Mouse (Mus musculus) hindbrain, postnatal 0 days (tissue): Measurements from ENCODE around the gene Esp15. TPM values are rescaled to one million over a fixed set of nuclear protein-coding genes. Genes with fewer than 3 reads are reported as not detected.
"Not testable (repeated sequence)": the region's sequence is repeated elsewhere in the genome, so short reads cannot be mapped to it uniquely, and the experiment has no call there.

ENCODE experiments used
- ATAC-seq: fragments of 200-750 bp; cut with Nextera tagmentation; 2 replicates; pipeline ENCODE4 v1.8.0; 2017; ENCODE audit warnings: mild to moderate bottlenecking, moderate TSS enrichment, moderate library complexity
- DNase-seq: peaks from one replicate; pipeline ENCODE4 v3.0.0-alpha.2; 2015; ENCODE audit warnings: low spot score
- H3K27ac ChIP-seq: fragments of 300-500 bp; sonication (generic); 2 replicates; pipeline ENCODE4 v1.5.1; 2014; ENCODE audit warnings: mild to moderate bottlenecking
- H3K27me3 ChIP-seq: fragments of 300-500 bp; sonication (generic); 2 replicates; pipeline ENCODE4 v1.6.1; 2014; ENCODE audit warnings: low read length, mixed read lengths; ENCODE audit not compliant: insufficient read depth
- H3K36me3 ChIP-seq: fragments of 300-500 bp; sonication (generic); 2 replicates; pipeline ENCODE4 v1.6.1; 2014; ENCODE audit warnings: low read length, mixed read lengths; ENCODE audit not compliant: insufficient read depth
- H3K4me1 ChIP-seq: fragments of 300-500 bp; sonication (generic); 2 replicates; pipeline ENCODE4 v1.6.1; 2014; ENCODE audit warnings: antibody characterized with exemption, low read length, mixed read lengths; ENCODE audit not compliant: insufficient read depth
- H3K4me2 ChIP-seq: fragments of 300-500 bp; sonication (generic); 2 replicates; pipeline ENCODE4 v1.6.1; 2014; ENCODE audit warnings: low read depth, mild to moderate bottlenecking, low read length, moderate library complexity, mixed read lengths
- H3K4me3 ChIP-seq: fragments of 300-500 bp; sonication (generic); 2 replicates; pipeline ENCODE4 v1.5.1; 2014; ENCODE audit warnings: low read length
- H3K9ac ChIP-seq: fragments of 300-500 bp; sonication (generic); replicated peaks from 2 replicates; pipeline ENCODE4 v1.6.1; 2014; ENCODE audit warnings: mild to moderate bottlenecking, low read length, moderate library complexity, mixed read lengths
- H3K9me3 ChIP-seq: fragments of 300-500 bp; sonication (generic); 2 replicates; pipeline ENCODE4 v1.6.1; 2016; ENCODE audit warnings: low read length, mixed read lengths
- CTCF ChIP-seq: IDR thresholded peaks from 2 replicates; pipeline ENCODE4 v1.5.1; 2016; ENCODE audit warnings: antibody characterized with exemption, control low read depth, low read depth
- WGBS: fragments of 180-500 bp; shearing (Covaris S2); extraction: QIAGEN DNeasy Blood & Tissue Kit; methylation state at CpG from one replicate; pipeline ENCODE4 v1.1.7; 2014; 5-methylcytosine and 5-hydroxymethylcytosine counted together
- polyA plus RNA-seq: library from polyadenylated mRNA; unstranded; fragments of >200 nt; fragmentation: Nextera tagmentation; extraction: Ambion mirVana; gene quantifications from 2 replicates; pipeline ENCODE4 v1.2.1, GENCODE M21; 2015
- total RNA-seq: library from RNA; depleted of rRNA; stranded (reverse); fragments of >200 nt; gene quantifications from 2 replicates; pipeline ENCODE4 v1.2.3, GENCODE M21; 2014; rRNA removed

Esp15 gene
- total RNA-seq = not detected in 2 replicates
- polyA plus RNA-seq = not detected in 2 replicates

DNA sequence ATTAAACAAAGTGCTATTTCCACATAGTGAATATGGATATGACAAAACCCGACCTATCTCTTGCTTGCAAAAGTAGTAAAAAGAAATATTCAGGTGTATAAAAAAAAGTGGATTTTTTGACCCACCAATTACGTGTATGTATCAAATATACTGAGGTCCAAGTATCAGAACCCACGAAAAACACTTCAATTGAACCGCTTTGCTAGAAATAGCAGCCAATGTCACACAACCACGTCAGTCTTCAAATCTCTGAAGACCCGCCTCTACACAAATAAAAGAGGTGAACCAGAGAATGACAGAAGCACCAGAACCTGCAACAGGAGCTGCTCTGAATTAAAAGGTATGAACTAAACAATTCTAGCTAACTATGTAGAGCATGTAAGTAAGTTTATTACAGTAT is at the start of gene Esp15:
Gene Esp15, plus strand, starts transcription at position 301 of the 400 bp plus-strand sequence.
- WGBS = 71% methylated on average over 6 of the region's 6 CpGs
- H3K4me1 ChIP-seq, H3K36me3 ChIP-seq, H3K9me3 ChIP-seq, DNase-seq, H3K27me3 ChIP-seq, H3K4me2 ChIP-seq, H3K4me3 ChIP-seq, H3K27ac ChIP-seq, ATAC-seq, H3K9ac ChIP-seq: not testable (repeated sequence)

DNA sequence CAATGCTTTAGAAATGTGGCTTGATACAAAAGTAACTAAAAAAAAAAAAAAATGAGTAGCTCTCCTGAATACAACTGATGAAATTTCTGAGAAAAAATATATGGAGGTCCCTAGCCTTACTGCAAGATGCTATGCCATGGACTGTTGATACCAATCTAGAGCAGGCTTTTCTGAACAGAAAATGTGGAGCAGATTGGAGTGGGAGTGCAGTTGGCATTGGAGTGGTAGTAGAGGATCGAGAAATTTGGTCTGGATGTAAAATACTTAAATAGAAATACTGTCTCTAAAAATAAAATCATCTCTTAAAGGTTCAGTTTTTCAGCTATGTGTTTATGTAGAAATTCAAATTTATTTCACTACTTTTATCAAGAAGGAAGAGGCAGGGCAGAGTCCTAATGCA is 49.2 kb upstream of the Esp15 start:
- no peak for ATAC-seq
- no peak overlapping the region for H3K27ac ChIP-seq
- DNase-seq = no peak
- H3K4me2 ChIP-seq = no peak overlapping the region
- no peak overlapping the region for H3K9ac ChIP-seq
- WGBS = 34% methylated on average over 1 of the region's 1 CpGs
- no peaks in the 10 kb centered on the region for H3K36me3 ChIP-seq
- TF ChIP-seq CTCF = no peak
- H3K9me3 ChIP-seq = peaks cover 9% of the 10 kb centered on the region; the same call in 1 of the 2 replicates
- no peaks in the 10 kb centered on the region for H3K4me1 ChIP-seq
- H3K27me3 ChIP-seq = no peaks in the 10 kb centered on the region
- H3K4me3 ChIP-seq = no peak overlapping the region

Other genes starting within 250 kb of the Esp15 start
- gene Esp18, start 234.6 kb upstream of the Esp15 start, total RNA-seq = not detected in 2 replicates
- not detected in 2 replicates for gene Esp18, start 234.6 kb upstream of the Esp15 start, polyA plus RNA-seq
- gene Esp16, start 104.8 kb upstream of the Esp15 start, total RNA-seq = not detected in 2 replicates
- gene Esp16, start 104.8 kb upstream of the Esp15 start, polyA plus RNA-seq = not detected in 2 replicates